Mouse (Mus musculus): ENCODE results near the gene Trim9. TPM values are rescaled to one million over a fixed set of nuclear protein-coding genes. Genes with fewer than 3 reads are reported as not detected.
A peak's percentile ranks its signal among the peaks of the same experiment; 100 is the strongest.

Gene Trim9
- polyA plus RNA-seq, 1 experiment from 2014 or later = 0.43 TPM

DNA sequence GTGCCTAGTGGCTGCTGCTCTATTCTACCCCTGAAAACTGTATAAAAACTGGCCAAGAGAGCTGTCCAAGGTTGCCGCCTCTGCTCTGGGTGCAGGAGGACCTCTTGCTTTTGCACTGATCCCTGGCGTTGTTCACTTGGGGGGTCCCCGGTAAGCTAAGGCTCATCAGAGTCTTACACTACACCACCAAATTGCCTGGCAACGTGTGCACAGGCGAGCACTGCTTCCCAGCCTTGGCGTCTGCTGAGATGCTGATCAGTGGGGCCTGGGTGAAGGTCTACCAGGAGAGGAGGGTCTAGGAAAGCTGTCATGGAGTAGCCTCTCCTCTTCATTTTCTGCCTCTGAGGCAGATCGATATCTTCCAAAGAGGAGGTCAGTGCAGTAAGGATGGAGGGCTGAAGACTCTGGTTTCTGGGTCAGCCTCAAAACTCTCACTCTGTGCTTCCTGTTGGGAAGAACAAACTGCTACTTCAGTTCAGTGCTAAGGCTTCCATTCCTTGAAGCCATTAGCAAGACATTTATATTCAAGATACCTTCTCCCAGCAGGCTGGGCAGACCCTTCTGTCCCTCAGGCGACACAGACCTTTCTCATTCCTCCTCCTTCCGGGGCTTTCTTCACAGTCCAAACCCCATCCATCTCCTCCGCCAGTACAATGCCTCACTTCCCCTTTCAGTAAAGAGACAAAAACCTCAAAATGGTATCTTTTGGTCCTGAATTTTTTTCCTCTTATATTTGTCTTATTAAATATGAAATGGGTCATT lies 54.1 kb downstream of the Trim9 start:
- 90% methylated on average over 10 of the region's 10 CpGs for WGBS
- Histone ChIP-seq H3K27me3 (replicated peaks; ENCODE audit: insufficient read depth, low read length) (no peaks in the 10 kb centered on the region), H3K9me3 (ENCODE audit: low read length) (no peaks in the 10 kb centered on the region), H3K4me1 (ENCODE audit: insufficient read depth, low read depth, low read length) (no peaks in the 10 kb centered on the region), H3K27ac (ENCODE audit: low read length) (no peak overlapping the region), H3K36me3 (ENCODE audit: insufficient read depth, low read length) (no peaks in the 10 kb centered on the region), H3K9ac (replicated peaks; ENCODE audit: low read depth) (no peak overlapping the region), H3K4me2 (replicated peaks; ENCODE audit: low read depth, low read length) (no peak overlapping the region), H3K4me3 (ENCODE audit: low read depth, low read length) (no peak overlapping the region)
- no peak for ATAC-seq
- TF ChIP-seq CTCF (IDR thresholded peaks at IDR 0.05) (no peak), EP300 (IDR thresholded peaks at IDR 0.05) (no peak)
- DNase-seq (ENCODE audit: low spot score) = no peak

DNA sequence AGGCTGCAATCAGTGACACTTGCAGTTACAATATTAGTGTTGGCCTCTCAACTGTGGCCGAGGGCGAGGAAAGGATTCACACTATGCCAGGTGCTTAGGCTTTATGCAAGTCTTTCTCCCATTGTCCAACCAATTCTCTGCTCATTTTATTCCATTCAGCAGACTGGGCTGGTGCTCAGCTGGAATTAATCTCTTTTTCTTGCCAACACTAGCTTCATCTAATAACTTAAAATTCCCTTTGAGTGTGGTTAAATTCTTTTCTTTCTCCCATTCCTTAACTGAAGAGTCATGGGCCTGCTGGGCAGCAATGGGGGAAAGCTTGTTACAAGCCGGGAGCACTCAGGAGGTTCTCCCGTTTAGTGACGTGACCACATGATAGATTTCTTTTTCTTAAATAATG lies 61.9 kb downstream of the Trim9 start:
- Histone ChIP-seq H3K27me3 (replicated peaks; ENCODE audit: insufficient read depth, low read length) (no peaks in the 10 kb centered on the region), H3K27ac (ENCODE audit: low read length) (no peak overlapping the region), H3K4me2 (replicated peaks; ENCODE audit: low read depth, low read length) (no peak overlapping the region), H3K36me3 (ENCODE audit: insufficient read depth, low read length) (no peaks in the 10 kb centered on the region), H3K9ac (replicated peaks; ENCODE audit: low read depth) (no peak overlapping the region), H3K9me3 (ENCODE audit: low read length) (no peaks in the 10 kb centered on the region), H3K4me3 (ENCODE audit: low read depth, low read length) (no peak overlapping the region), H3K4me1 (ENCODE audit: insufficient read depth, low read depth, low read length) (no peaks in the 10 kb centered on the region)
- no peak for ATAC-seq
- TF ChIP-seq CTCF (IDR thresholded peaks at IDR 0.05) = no peak
- TF ChIP-seq EP300 (IDR thresholded peaks at IDR 0.05) = no peak
- whole genome bisulfite sequencing = 81% methylated on average over 5 of the region's 5 CpGs
- no peak for DNase-seq (ENCODE audit: low spot score)

DNA sequence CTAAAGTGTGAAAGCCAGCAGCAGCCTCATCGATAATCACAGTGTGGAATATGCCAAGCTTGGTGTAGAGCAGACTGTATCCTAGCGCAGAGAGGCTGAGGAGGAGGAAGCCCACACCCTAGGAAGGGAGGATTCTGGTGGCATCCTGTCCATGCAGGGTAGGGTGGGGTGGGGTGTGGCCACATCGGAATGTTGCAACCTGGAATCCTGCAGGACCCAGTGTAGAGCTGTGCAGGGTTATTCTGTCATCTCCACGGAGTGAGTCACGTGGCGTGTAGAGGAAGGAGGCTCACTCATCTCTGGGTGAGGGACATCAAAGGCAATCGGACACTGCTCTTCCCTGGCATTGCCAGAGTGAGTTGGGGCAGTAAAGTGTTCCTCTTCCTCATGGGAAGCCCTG lies 62.4 kb downstream of the Trim9 start:
- WGBS = 62% methylated on average over 7 of the region's 7 CpGs
- Histone ChIP-seq H3K9ac (replicated peaks; ENCODE audit: low read depth) (no peak overlapping the region), H3K4me1 (ENCODE audit: insufficient read depth, low read depth, low read length) (no peaks in the 10 kb centered on the region), H3K9me3 (ENCODE audit: low read length) (no peaks in the 10 kb centered on the region), H3K27ac (ENCODE audit: low read length) (no peak overlapping the region), H3K4me3 (ENCODE audit: low read depth, low read length) (no peak overlapping the region), H3K4me2 (replicated peaks; ENCODE audit: low read depth, low read length) (no peak overlapping the region), H3K27me3 (replicated peaks; ENCODE audit: insufficient read depth, low read length) (no peaks in the 10 kb centered on the region), H3K36me3 (ENCODE audit: insufficient read depth, low read length) (no peaks in the 10 kb centered on the region)
- ATAC-seq = peak; percentile 49; the same call in 1 of the 2 replicates
- no peak for TF ChIP-seq EP300 (IDR thresholded peaks at IDR 0.05)
- no peak for TF ChIP-seq CTCF (IDR thresholded peaks at IDR 0.05)
- no peak for DNase-seq (ENCODE audit: low spot score)

DNA sequence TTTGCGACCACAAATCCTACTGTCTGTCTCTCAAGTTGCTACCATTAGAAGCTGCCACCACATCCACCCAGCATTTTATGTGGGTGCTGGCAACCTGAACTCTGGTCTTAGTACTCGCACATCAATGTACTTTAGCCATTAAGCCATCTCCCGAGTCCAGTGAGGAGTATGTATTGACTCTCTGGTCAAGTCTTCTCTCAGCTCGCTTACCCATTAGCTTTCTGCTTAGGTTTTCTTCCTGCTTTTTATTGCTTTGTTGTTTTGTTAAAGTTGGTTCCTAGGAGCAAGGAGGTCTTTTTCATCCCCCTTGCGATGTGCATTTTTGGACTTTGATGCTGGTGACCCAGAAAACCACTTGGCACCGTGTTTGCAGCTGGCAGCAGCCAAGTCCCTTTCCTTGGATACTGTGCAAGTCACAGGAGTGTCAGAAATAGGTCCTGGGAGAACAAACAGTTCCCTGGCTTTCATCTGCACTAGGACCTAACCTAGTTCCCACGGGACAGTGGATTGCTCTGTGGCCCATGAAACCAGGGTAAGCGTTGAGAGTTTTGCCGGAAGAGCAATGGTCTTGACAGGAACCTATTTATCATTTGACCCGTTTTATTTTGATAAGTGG lies 64.2 kb downstream of the Trim9 start:
- Histone ChIP-seq H3K4me1 (ENCODE audit: insufficient read depth, low read depth, low read length) (no peaks in the 10 kb centered on the region), H3K9ac (replicated peaks; ENCODE audit: low read depth) (no peak overlapping the region), H3K9me3 (ENCODE audit: low read length) (no peaks in the 10 kb centered on the region), H3K4me3 (ENCODE audit: low read depth, low read length) (no peak overlapping the region), H3K27me3 (replicated peaks; ENCODE audit: insufficient read depth, low read length) (no peaks in the 10 kb centered on the region), H3K27ac (ENCODE audit: low read length) (no peak overlapping the region), H3K36me3 (ENCODE audit: insufficient read depth, low read length) (no peaks in the 10 kb centered on the region), H3K4me2 (replicated peaks; ENCODE audit: low read depth, low read length) (no peak overlapping the region)
- TF ChIP-seq CTCF (IDR thresholded peaks at IDR 0.05) (no peak), EP300 (IDR thresholded peaks at IDR 0.05) (no peak)
- ATAC-seq (no peak), DNase-seq (ENCODE audit: low spot score) (no peak)
- 54% methylated on average over 10 of the region's 10 CpGs for whole genome bisulfite sequencing

GRCm38 (mm10) chr12:70280930-70281329 lies 66.5 kb downstream of the Trim9 start:
- H3K27ac ChIP-seq (ENCODE audit: low read length) = no peak overlapping the region
- no peaks in the 10 kb centered on the region for H3K4me1 ChIP-seq (ENCODE audit: insufficient read depth, low read depth, low read length)
- no peaks in the 10 kb centered on the region for H3K36me3 ChIP-seq (ENCODE audit: insufficient read depth, low read length)
- H3K9me3 ChIP-seq (ENCODE audit: low read length) = no peaks in the 10 kb centered on the region
- H3K4me3 ChIP-seq (ENCODE audit: low read depth, low read length) = no peak overlapping the region
- ATAC-seq = no peak
- no peak for DNase-seq (ENCODE audit: low spot score)
- TF ChIP-seq EP300 (IDR thresholded peaks at IDR 0.05) = no peak
- TF ChIP-seq CTCF (IDR thresholded peaks at IDR 0.05) = no peak
- 87% methylated on average over 2 of the region's 2 CpGs for WGBS
- H3K27me3 ChIP-seq (replicated peaks; ENCODE audit: insufficient read depth, low read length) = no peaks in the 10 kb centered on the region
- no peak overlapping the region for H3K4me2 ChIP-seq (replicated peaks; ENCODE audit: low read depth, low read length)
- no peak overlapping the region for H3K9ac ChIP-seq (replicated peaks; ENCODE audit: low read depth)

DNA sequence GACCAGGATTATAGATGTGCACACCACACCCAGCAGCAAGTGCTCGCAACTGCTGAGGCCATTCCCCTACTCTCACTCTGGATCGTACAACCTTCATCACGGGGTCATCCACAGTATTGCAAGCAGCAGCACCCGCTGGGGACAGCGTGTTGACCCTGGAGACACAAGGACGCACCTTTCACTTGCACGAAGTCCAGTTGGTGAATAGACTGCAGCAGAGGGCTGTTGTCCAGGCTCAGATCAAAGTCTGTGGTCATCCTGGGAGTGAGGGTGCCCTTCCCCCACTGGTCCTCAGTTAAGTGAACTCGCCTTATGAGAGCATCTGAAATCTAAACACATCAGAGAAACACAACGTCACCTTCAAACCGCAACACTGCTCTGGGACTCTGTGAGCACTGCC lies 67.0 kb downstream of the Trim9 start:
- H3K9ac ChIP-seq (replicated peaks; ENCODE audit: low read depth) = no peak overlapping the region

More for the DNA sequence above, 67.0 kb downstream of the Trim9 start:
- Histone ChIP-seq H3K4me3 (ENCODE audit: low read depth, low read length) (no peak overlapping the region), H3K9me3 (ENCODE audit: low read length) (no peaks in the 10 kb centered on the region), H3K4me2 (replicated peaks; ENCODE audit: low read depth, low read length) (no peak overlapping the region), H3K27ac (ENCODE audit: low read length) (no peak overlapping the region), H3K27me3 (replicated peaks; ENCODE audit: insufficient read depth, low read length) (no peaks in the 10 kb centered on the region), H3K4me1 (ENCODE audit: insufficient read depth, low read depth, low read length) (no peaks in the 10 kb centered on the region), H3K36me3 (ENCODE audit: insufficient read depth, low read length) (no peaks in the 10 kb centered on the region)
- 71% methylated on average over 10 of the region's 10 CpGs for WGBS
- ATAC-seq (no peak), DNase-seq (ENCODE audit: low spot score) (no peak)
- no peak for TF ChIP-seq CTCF (IDR thresholded peaks at IDR 0.05)
- no peak for TF ChIP-seq EP300 (IDR thresholded peaks at IDR 0.05)

Measured in lung, postnatal 0 days (tissue).